Mouse (Mus musculus): Measurements from ENCODE around the gene Timd4. TPM values are rescaled to one million over a fixed set of nuclear protein-coding genes. Genes with fewer than 3 reads are reported as not detected.

Timd4 gene
- total RNA-seq (2014; fragmentation: Nextera tagmentation) = not detected in 2 replicates
- total RNA-seq (2017) = not detected in 2 replicates

- ATAC-seq (replicated peaks; ENCODE audit: low FRiP score, low TSS enrichment, poor library complexity, severe bottlenecking) = no peak
Measured at GRCm38 (mm10) chr11:46810511-46810910, at the start of gene Timd4. Timd4 (plus strand) TSS chr11:46810800.

- ATAC-seq (replicated peaks; ENCODE audit: low FRiP score, low TSS enrichment, poor library complexity, severe bottlenecking) = no peak
Measured at GRCm38 (mm10) chr11:46776879-46777278, 33.7 kb upstream of the Timd4 start.

GRCm38 (mm10) chr11:46779811-46780210 is 30.8 kb upstream of the Timd4 start:
- ATAC-seq (replicated peaks; ENCODE audit: low FRiP score, low TSS enrichment, poor library complexity, severe bottlenecking) = no peak

- ATAC-seq (replicated peaks; ENCODE audit: low FRiP score, low TSS enrichment, poor library complexity, severe bottlenecking) = no peak
Measured at GRCm38 (mm10) chr11:46804440-46804839, 6.2 kb upstream of the Timd4 start.

GRCm38 (mm10) chr11:46817692-46818091 is 7.1 kb downstream of the Timd4 start:
- no peak for ATAC-seq (replicated peaks; ENCODE audit: low FRiP score, low TSS enrichment, poor library complexity, severe bottlenecking)

GRCm38 (mm10) chr11:46819930-46820329 is 9.3 kb downstream of the Timd4 start:
- no peak for ATAC-seq (replicated peaks; ENCODE audit: low FRiP score, low TSS enrichment, poor library complexity, severe bottlenecking)

GRCm38 (mm10) chr11:46830348-46830747 is 19.7 kb downstream of the Timd4 start:
- ATAC-seq (replicated peaks; ENCODE audit: low FRiP score, low TSS enrichment, poor library complexity, severe bottlenecking) = no peak

- no peak for ATAC-seq (replicated peaks; ENCODE audit: low FRiP score, low TSS enrichment, poor library complexity, severe bottlenecking)
Measured at GRCm38 (mm10) chr11:46835080-46835479, 24.5 kb downstream of the Timd4 start.

- no peak for ATAC-seq (replicated peaks; ENCODE audit: low FRiP score, low TSS enrichment, poor library complexity, severe bottlenecking)
Measured at GRCm38 (mm10) chr11:46842015-46842726, 31.6 kb downstream of the Timd4 start.

- ATAC-seq (replicated peaks; ENCODE audit: low FRiP score, low TSS enrichment, poor library complexity, severe bottlenecking) = no peak
Measured at GRCm38 (mm10) chr11:46846661-46847060, 36.1 kb downstream of the Timd4 start.

- no peak for ATAC-seq (replicated peaks; ENCODE audit: low FRiP score, low TSS enrichment, poor library complexity, severe bottlenecking)
Measured at GRCm38 (mm10) chr11:46847827-46848220, 37.2 kb downstream of the Timd4 start.

- no peak for ATAC-seq (replicated peaks; ENCODE audit: low FRiP score, low TSS enrichment, poor library complexity, severe bottlenecking)
Measured at GRCm38 (mm10) chr11:46848221-46848971, 37.8 kb downstream of the Timd4 start.

GRCm38 (mm10) chr11:46864809-46865208 is 54.2 kb downstream of the Timd4 start:
- no peak for ATAC-seq (replicated peaks; ENCODE audit: low FRiP score, low TSS enrichment, poor library complexity, severe bottlenecking)

GRCm38 (mm10) chr11:46868594-46868993 is 58.0 kb downstream of the Timd4 start:
- ATAC-seq (replicated peaks; ENCODE audit: low FRiP score, low TSS enrichment, poor library complexity, severe bottlenecking) = no peak

GRCm38 (mm10) chr11:46875774-46876173 is 65.2 kb downstream of the Timd4 start:
- ATAC-seq (replicated peaks; ENCODE audit: low FRiP score, low TSS enrichment, poor library complexity, severe bottlenecking) = no peak

- ATAC-seq (replicated peaks; ENCODE audit: low FRiP score, low TSS enrichment, poor library complexity, severe bottlenecking) = no peak
Measured at GRCm38 (mm10) chr11:46882456-46882855, 71.9 kb downstream of the Timd4 start.

- ATAC-seq (replicated peaks; ENCODE audit: low FRiP score, low TSS enrichment, poor library complexity, severe bottlenecking) = no peak
Measured at GRCm38 (mm10) chr11:46889093-46889492, 78.5 kb downstream of the Timd4 start.
